Mouse (Mus musculus) left cerebral cortex, postnatal 36 days (tissue): Measurements from ENCODE around the gene 1700022I11Rik. TPM values are rescaled to one million over a fixed set of nuclear protein-coding genes. Genes with fewer than 3 reads are reported as not detected.
"Not testable (repeated sequence)": the region's sequence is repeated elsewhere in the genome, so short reads cannot be mapped to it uniquely, and the experiment has no call there.

Experiments used
- DNase-seq, 2 experiments: peaks; one replicate each; pipeline ENCODE4 v3.0.0; 2021 to 2022; ENCODE audit warnings: low spot score in 2 of 2, mixed read lengths in 1 of 2
- intact Hi-C: fragments of 180-260 bp; cut with DNase I; formaldehyde crosslinking; loops from one replicate; pipeline ENCODE4 v1.15.1; 2025
- total RNA-seq, 2 experiments: library from RNA; stranded (reverse); gene quantifications; 2 replicates each; pipeline ENCODE4 v1.2.3; 2021

The 1700022I11Rik gene
- total RNA-seq, 2 experiments from 2014 or later = not detected

DNA sequence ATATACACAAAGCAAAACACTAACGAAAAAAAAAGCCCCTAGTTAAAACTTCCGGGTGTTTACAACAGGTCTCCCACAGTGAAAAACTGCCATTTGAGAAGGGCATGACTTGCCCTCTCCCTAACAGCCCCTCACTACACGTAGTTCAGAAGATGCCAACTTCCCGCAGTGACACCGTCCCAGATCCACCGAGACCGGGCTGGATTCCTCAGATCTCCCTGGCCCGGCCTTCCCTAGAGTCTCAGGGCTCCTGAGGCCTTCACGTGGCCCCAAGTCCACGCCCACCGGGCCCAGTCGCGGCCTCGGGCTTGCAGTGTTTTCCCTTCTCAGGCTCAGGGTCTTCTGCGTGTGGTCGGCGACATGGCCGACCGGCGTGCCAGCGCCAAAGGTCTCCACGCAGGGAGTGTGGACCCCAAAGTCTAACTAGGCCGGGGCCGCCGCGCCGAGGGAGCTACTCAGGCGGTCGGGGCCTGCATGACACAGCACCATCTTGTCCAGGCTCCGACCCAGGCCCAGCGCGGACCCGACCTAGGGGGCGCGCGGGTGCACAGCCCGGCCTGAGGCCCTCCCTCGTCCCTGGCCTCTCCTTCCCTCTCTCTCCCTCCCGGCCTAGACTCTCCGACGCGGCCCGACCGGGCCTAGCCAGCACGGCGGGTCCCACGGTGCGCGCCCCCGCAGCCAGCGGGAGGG lies 30.2 kb downstream of the 1700022I11Rik start:
- intact Hi-C loops = no loop called here
- peak; percentile 72 to 73 for DNase-seq

GRCm38 (mm10) chr4:43000141-43000986 lies 31.0 kb downstream of the 1700022I11Rik start, which contains the start of gene Vcp:
Gene Vcp (minus strand): TSS chr4:43000507.
- intact Hi-C loops = not testable (repeated sequence)
- DNase-seq = peak; percentile 99

GRCm38 (mm10) chr4:43001272-43001671 lies 31.9 kb downstream of the 1700022I11Rik start:
- intact Hi-C loops = no loop called here
- no peak for DNase-seq

DNA sequence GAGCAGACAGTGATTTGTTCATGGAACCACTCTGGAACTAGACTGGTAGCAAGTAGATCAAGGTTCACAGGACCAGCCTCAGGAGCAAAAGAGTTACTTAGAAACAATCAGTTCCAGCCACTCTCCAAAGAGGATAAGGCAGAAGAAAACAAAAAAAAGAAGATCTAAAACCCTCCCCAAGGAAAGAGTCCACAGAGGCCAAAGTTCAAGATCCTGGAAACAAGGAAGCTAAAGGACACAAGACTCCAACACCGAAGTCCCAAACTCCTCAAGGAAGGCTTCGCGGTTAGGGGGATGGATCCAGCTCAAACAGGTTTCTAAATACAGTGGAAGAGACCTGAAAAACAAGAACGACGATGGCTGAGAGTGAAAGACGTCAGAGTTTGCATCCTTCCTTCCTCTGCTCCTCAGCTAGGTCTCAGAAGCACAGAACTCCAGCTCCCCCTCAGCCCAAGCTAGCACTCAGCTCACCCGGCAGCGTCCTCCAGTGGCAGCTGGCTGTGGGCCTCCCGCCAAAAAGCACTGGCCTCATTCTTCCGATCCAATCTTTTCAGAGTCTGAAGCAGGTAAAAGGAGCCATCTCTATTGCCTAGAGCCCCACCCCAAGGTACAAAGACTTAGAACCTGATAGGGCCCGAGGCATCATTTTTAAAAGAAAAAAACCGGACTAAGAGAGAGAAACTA lies 33.5 kb downstream of the 1700022I11Rik start:
- intact Hi-C loops = no loop called here
- DNase-seq = no peak

GRCm38 (mm10) chr4:43004951-43005350 lies 35.5 kb downstream of the 1700022I11Rik start:
- no peak for DNase-seq
- intact Hi-C loops = no loop called here

DNA sequence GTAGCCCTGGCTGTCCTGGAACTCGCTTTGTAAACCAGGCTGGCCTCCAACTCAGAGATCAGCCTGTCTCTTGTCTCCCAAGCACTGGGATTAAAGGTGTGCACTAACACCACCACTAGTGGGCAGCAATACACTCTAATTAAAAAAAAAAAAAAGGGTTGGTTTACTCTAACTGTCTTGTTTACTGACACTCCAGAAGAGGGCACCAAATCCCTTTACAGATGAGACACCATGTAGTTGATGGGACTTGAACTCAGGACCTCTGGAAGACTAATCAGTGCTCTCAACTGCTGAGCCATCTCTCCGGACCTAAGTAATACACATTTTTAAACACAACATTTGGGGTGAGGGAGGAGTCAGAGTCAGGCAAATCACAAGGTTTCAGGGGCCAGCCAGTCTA lies 36.4 kb downstream of the 1700022I11Rik start:
- DNase-seq = no peak
- intact Hi-C loops = no loop called here

- intact Hi-C loops = no loop called here
- DNase-seq = peak; percentile 85 to 86
Observed at GRCm38 (mm10) chr4:43010161-43011038, 41.0 kb downstream of the 1700022I11Rik start, which contains the start of gene Fancg. Gene Fancg (minus strand): TSS chr4:43010506.

GRCm38 (mm10) chr4:43012091-43012490 lies 42.7 kb downstream of the 1700022I11Rik start:
- no peak for DNase-seq
- intact Hi-C loops = no loop called here

GRCm38 (mm10) chr4:43018156-43018555 lies 48.8 kb downstream of the 1700022I11Rik start:
- intact Hi-C loops = no loop called here
- DNase-seq = no peak

DNA sequence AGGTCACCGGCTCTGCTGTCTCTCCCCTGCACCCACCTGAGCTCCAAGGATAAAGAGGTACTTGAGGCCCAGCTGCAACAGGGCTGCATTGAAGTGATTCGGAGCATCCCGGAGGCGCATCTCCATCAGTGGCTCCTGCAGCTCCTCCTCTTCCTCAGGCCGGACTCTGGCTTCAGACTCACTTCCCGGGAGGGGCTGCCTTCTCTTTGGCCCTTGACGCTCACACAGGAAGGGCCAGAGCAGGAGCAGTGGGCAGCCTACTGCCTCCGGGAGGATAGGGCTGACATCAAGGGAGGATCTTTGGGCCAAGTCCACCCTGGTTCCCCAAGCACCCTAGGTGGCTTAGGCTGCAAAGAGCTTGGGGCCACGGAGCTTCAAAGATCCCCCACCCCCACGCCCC lies 49.8 kb downstream of the 1700022I11Rik start:
- intact Hi-C loops = no loop called here
- DNase-seq = no peak

DNA sequence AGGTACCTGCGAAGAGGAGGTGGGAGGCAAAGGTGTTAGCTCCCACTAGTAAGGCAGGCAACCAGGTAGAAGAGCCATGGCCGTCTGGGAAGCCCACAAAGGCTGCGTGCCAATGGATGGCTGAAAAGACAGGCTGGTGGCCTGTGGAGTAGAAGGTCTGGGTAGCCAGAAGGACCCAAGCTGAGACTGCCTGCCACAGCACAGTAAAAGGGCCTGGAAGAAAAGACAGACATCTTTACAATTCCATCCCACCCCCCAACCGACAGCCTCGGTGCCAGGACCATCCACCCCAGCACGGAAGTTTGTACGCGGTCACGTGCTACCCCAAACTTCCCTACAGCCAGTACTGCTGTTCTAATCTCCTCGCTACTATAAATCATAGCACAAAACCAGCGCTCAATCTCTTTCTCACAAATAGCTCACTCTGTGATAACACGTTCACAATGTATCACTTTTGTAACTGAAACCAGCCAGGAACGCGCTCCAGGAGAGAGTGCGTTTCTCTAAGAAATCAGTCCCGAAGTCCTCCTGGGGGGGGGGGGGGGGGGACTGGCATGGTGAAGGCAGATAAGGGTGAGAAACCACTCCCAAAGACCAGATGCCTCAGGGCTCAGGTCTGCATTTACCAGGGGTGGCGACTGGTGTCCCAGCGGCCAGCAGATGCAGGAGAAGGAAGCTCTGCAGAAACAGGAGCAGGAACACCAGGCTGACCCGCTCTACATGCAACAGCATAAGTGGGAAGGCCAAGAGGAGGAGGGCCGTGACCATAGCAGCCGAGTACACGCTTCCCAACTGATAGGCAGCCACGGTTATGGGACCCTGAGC lies 50.4 kb downstream of the 1700022I11Rik start:
- intact Hi-C loops = no loop called here
- no peak for DNase-seq

GRCm38 (mm10) chr4:43020876-43021275 lies 51.5 kb downstream of the 1700022I11Rik start:
- intact Hi-C loops = no loop called here
- no peak for DNase-seq

- no peak for DNase-seq
- intact Hi-C loops = no loop called here
Observed at GRCm38 (mm10) chr4:43021341-43021740, 51.9 kb downstream of the 1700022I11Rik start.

- intact Hi-C loops = no loop called here
- DNase-seq = no peak
Observed at GRCm38 (mm10) chr4:43024673-43025072, 55.3 kb downstream of the 1700022I11Rik start.

- DNase-seq = peak; percentile 95
- intact Hi-C loops = no loop called here
Observed at GRCm38 (mm10) chr4:43025084-43025960, 55.9 kb downstream of the 1700022I11Rik start, which contains the start of gene Pigo. Gene Pigo (minus strand): TSS chr4:43025819.

- intact Hi-C loops = no loop called here
- no peak for DNase-seq
Observed at GRCm38 (mm10) chr4:43029121-43029520, 59.7 kb downstream of the 1700022I11Rik start.

DNA sequence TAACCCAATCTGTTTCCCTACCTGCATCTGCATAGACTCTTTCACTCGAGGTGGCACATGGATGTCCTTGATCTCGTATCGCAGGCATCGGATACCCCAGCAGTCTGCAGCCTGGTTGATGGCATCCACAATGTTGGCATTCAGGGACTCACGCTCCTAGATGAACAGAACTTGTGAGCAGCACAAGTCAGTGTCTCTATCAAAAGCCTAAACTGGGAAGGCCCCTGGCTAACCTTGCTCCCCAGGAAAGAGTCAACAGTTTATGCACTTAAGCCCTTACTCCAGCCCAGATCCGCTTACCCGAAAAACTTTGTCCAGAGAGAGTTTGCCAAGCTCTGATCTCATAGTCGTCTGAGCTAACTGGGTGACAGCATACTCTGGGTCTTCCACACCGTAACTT lies 60.3 kb downstream of the 1700022I11Rik start:
- no peak for DNase-seq
- intact Hi-C loops = loop anchor here (10.0 kb wide), 1 partner anchor 535 kb away; the partner anchor contains the start of genes Creb3 and Tln1
